Mouse (Mus musculus) adrenal gland, postnatal 14 days (tissue): ENCODE measurements around the gene Ebp. TPM values are rescaled to one million over a fixed set of nuclear protein-coding genes. Genes with fewer than 3 reads are reported as not detected.

ENCODE experiments used
- DNase-seq: peaks from one replicate; pipeline ENCODE4 v3.0.0; 2021; ENCODE audit warnings: mixed read lengths
- long read RNA-seq, 2 experiments: library from polyadenylated mRNA; stranded (forward); transcript quantifications; one replicate each; pipeline ENCODE4 v2.0.0; 2021
- total RNA-seq: library from RNA; stranded (reverse); gene quantifications from 2 replicates; pipeline ENCODE4 v1.2.3, GENCODE M21; 2021

Ebp gene
- total RNA-seq = 46.2 and 62.0 TPM in 2 replicates
- long read RNA-seq, experiment 1, transcript Ebp-201 (5 exons, 1,743 nt) = major isoform, 46 of 54 reads
- long read RNA-seq, experiment 1, partial matches to known transcripts = 5 of 54 reads
- long read RNA-seq, experiment 1, other reads (novel, unspliced or antisense) = 2 of 54 reads
- long read RNA-seq, experiment 2, transcript Ebp-201 (5 exons, 1,743 nt) = major isoform, 49 of 55 reads
- long read RNA-seq, experiment 2, partial matches to known transcripts = 4 of 55 reads
- long read RNA-seq, experiment 2, other reads (novel, unspliced or antisense) = 2 of 55 reads

DNA sequence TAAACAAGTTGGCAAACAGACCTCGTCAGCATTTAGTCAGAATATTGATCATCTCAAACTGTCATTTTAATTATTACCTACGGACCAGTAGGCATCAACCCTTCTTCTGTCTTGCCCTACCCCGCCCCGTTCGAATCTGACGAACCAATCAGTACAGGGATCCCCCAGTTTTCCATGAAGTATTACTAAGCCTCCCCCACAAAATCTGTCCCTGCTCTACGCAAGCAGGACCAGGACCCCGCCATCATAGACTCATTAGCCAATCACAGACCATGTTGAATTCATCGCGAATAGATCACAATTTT lies at the start of gene Ebp:
Gene Ebp (minus strand): TSS at position 94 of the 305 bp plus-strand sequence.
- peak; percentile 36 for DNase-seq

DNA sequence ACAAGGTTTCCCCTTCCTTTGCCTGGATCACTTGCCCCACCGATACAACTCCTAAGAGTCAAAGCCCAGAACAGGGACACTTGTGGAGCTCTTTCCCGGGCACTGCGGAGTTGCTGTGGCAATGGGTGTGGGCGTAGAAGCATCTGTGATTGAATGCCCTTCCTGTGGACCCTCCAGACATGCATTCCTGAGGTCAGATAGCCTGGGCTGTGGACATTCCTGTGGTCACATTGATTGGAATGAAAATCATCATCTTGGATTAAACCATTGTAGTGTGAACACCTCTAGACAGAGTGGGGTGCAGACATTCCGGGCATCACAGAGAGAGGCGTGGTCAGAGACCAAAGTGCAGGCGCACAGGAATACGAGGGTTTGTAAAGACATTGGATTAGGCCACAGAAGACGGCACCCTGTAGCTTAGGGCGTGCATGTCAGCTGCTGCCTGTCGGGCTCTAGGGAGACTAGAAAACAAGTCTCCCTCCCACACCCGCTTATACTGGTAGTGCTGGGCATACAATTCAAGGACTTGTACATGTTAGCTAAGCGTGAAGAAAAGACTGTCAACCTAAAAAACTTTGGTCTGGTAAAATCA lies 45.6 kb upstream of the Ebp start:
- no peak for DNase-seq

DNA sequence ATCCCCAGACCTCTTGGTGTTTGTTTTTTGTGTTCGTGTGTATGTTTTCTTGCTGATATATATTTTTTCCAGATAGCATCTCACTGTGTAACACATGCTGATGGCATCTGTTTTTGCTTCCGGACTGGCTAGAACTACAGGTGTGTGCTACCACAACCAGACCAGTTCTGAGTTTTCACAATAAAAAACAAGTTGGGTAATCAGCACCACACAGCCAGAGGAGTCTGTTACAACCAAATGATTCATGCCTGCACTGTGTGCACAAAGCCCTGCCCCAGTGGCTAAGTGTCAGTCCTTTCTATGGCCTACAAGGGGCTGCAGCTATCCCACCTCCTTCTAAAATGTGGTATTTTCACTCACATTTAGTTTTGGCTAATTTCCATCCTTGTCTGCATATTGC lies 43.4 kb upstream of the Ebp start:
- no peak for DNase-seq

DNA sequence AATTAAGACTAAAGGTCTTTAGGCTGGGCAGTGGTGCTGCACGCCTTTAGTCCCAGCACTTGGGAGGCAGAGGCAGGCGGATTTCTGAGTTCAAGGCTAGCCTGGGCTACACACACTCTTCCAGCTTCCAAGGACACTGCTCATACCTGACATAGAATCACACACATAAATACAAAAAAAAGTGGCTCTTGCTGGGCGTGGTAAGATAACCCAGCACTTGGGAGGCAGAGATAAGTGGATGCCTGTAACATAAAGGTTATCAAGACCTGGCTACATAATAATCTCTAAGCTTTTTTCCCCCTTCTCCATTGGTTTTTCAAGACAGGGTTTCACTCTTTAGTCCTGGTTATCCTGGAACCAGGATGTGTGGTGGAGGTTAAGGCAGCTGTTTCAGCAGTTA lies 40.3 kb upstream of the Ebp start:
- no peak for DNase-seq

- DNase-seq = no peak
Measured at GRCm38 (mm10) chrX:8230272-8230671, 37.0 kb upstream of the Ebp start.

DNA sequence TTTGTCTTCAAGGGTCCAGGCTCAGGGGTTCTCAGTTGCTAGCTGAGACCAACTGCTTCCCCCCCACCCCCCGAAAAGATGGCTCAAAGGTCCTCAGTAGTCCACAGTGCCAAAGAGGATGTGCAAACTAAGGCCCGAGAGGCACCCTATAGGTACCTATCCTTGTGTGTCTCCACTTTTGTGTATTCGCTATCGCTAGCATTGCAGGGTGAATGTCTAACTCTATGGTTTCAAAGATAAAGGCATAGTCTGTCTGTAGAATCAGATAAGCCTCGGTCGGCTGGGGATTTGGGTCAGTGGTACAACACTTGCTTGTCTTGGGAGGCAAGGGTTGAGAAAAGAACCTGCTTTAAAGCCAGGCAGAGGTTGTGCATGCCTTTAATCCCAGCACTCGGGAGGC lies 30.2 kb upstream of the Ebp start:
- DNase-seq = no peak

GRCm38 (mm10) chrX:8222678-8223421 lies 29.5 kb upstream of the Ebp start:
- DNase-seq = no peak

GRCm38 (mm10) chrX:8222296-8222677 lies 29.0 kb upstream of the Ebp start:
- DNase-seq = no peak

DNA sequence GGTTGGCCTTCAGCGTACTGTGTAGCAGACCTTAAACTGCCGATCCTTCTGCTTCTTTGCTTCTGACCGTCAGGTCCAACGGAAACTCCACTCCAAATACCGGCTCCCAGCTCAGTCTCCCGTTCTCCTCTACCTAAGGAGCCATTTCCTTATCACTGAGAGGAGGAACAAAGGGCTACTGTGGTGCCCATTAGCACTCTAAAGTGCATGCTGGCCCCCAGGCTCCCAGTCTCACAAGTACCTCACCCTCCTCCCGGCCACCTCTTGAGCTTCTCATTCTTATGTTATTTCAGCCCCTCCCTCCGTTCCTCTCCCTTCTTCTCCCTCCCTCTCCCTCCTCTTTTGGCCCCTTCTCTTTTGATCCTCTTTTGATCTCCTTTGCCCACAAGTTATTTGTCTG lies 26.3 kb upstream of the Ebp start:
- DNase-seq = no peak

DNA sequence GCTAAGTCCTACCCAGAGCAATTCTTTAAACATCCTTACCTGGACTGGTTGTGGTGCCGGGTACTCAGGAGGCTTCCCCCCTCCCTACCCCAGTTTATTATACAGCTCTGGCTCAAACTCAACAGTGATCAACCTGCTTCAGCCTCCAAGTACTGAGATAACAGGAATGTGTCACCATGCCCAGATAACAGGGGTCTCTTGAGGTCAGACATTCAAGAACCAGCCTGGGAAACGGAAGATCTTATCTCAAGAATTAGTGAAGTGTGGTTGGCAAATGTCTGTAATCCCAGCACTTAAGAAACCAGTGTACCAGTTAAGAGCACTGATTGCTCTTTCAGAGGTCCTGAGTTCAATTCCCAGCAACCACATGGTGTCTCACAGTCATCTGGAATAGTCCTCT lies 24.8 kb upstream of the Ebp start:
- no peak for DNase-seq

- DNase-seq = no peak
Measured at GRCm38 (mm10) chrX:8217383-8217782, 24.1 kb upstream of the Ebp start.

- no peak for DNase-seq
Measured at GRCm38 (mm10) chrX:8211490-8212207, 18.3 kb upstream of the Ebp start.

DNA sequence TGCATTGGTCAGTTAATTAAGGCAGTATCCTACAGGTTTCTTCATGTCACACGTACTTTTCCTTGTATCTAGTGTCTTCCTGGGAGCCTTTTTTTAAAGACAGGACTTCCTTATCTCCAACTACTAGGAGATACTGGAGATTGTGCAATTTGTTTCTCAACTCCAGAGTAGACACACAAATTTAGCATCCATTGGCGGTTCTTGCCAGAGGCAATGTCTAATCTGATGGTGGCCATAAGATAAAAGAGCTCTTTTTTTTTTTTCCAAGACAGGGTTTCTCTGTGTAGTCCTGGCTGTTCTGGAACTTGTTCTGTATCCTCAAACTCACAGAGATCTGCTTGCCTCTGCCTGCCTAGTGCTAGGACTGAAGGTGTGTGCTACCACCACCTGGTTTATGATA lies 16.4 kb upstream of the Ebp start:
- no peak for DNase-seq

GRCm38 (mm10) chrX:8207224-8207623 lies 13.9 kb upstream of the Ebp start:
- no peak for DNase-seq

DNA sequence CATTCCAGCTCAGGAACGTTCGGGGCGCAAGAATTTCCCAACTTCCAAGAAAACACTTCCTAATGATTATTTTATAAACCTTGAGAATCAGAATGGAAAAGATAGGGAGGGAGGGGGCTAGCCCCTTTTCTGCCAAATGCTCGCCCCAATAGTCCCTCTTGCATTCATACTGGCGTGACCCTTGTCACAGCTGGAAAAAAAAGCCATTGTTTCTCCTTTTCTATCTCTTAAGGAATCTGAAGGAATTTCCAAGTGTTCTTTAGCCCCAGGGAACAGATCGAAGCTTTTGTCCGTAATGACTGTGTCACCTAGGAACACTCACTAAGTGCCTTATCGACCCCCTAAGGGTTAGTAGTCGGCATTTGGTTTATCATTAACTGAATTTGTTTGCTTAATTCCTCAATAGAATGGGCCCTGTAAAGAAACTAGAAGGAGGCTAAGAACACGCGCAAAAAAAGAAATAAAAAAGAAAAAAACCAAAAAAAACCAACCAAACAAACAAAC lies 13.4 kb upstream of the Ebp start:
- DNase-seq = no peak

DNA sequence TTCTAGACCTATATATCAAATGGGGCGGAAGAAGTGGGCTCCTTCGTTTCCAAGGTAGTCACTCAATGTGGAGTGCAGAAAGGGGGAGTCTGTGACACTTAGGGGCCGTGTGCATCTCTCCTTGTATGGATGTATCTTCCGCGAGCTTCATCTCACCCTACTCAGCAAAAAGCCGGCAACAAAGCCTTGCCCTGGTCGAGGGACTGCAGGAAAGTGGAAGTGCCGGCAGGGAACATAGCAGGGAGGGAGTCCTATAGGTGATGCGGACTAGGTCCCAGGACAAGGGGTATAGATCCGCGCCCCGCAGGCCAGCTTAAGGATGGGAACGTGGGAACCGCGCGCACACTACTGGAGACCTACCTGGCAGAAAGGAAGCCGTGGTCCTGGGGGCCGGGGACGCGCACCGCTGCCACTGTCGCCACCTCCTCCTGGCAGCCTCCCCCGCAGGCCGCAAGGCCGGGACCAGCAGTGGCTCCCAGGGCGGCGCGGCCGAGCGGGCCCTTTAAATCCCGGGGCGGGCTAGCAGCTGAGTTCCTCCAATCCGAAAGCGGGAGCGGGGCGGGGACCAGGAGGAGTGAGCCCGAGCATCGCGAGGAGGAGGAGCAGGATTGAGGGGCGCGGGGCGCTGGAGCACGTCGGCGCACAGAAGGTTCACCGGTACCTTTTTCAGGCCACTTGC lies 12.8 kb upstream of the Ebp start, which contains the start of gene Porcn:
Gene Porcn (minus strand): TSS at position 511 of the 679 bp plus-strand sequence.
- DNase-seq = peak; percentile 91

GRCm38 (mm10) chrX:8205551-8205950 lies 12.2 kb upstream of the Ebp start:
- no peak for DNase-seq

DNA sequence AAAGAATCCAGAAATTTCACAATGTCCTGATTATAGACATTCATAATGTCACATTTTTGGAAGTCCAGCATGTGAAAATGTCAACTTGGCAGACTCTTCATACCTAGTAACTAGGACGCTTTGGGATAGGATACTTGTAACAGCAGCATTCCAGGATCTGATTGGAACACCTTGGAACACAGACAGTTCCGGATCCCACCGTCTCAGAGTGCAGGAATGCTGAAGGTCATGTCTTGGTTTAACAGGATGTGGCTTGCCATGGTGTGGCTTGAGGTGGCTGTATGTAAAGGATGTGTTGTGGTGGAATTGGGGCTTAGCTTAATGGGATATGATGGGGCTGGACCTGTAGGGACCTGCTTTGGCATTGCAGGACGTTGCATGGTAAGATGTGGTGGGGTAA lies 11.8 kb upstream of the Ebp start:
- DNase-seq = no peak

GRCm38 (mm10) chrX:8204076-8204475 lies 10.8 kb upstream of the Ebp start:
- DNase-seq = no peak

DNA sequence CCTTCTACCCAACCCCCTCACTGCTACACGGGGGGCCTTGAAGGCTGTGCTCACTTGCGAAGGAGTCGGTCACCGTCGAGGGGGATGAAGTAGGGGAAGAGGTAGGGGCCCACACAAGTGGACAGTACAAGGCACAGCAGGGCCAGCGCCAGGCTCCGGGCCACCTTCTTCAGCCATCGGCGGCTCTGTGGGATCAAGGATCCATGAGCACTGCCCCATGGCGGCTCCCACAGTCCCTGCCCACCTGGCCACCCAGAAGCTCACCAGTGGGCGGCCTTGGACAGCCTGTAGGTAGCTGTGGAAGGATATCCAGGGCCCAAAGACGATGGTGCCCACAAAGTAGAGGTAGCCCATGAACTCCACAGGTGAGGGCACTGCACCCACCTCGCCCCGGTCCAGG lies 9.8 kb upstream of the Ebp start:
- DNase-seq = no peak

- DNase-seq = peak; percentile 90
Measured at GRCm38 (mm10) chrX:8192640-8193418, 483 bp downstream of the Ebp start.
